Mouse (Mus musculus): Measurements from ENCODE around the gene Hspa5.
"Not testable (repeated sequence)": the region's sequence is repeated elsewhere in the genome, so short reads cannot be mapped to it uniquely, and the experiment has no call there.

Gene Hspa5

GRCm38 (mm10) chr2:34805364-34805950, 33.7 kb downstream of the Hspa5 start:
- no peak for DNase-seq (ENCODE audit: low read depth, low spot score)

- no peak for DNase-seq (ENCODE audit: low read depth, low spot score)
These were observed 36.3 kb downstream of the Hspa5 start for GRCm38 (mm10) chr2:34808057-34808456.

GRCm38 (mm10) chr2:34809568-34809967, 37.8 kb downstream of the Hspa5 start:
- no peak for DNase-seq (ENCODE audit: low read depth, low spot score)

GRCm38 (mm10) chr2:34810775-34811174, 39.0 kb downstream of the Hspa5 start:
- no peak for DNase-seq (ENCODE audit: low read depth, low spot score)

GRCm38 (mm10) chr2:34812706-34813105, 40.9 kb downstream of the Hspa5 start:
- DNase-seq (ENCODE audit: low read depth, low spot score), result no peak

- not testable (repeated sequence) for DNase-seq (ENCODE audit: low read depth, low spot score)
These were observed 44.1 kb downstream of the Hspa5 start for GRCm38 (mm10) chr2:34815893-34816292.

GRCm38 (mm10) chr2:34818492-34818891, 46.7 kb downstream of the Hspa5 start:
- no peak for DNase-seq (ENCODE audit: low read depth, low spot score)

- DNase-seq (ENCODE audit: low read depth, low spot score), result peak; percentile 92
These were observed 54.2 kb downstream of the Hspa5 start, which contains the start of gene Fbxw2 for GRCm38 (mm10) chr2:34825827-34826459. Fbxw2 (minus strand) TSS chr2:34826311.

- DNase-seq (ENCODE audit: low read depth, low spot score), result no peak
These were observed 54.9 kb downstream of the Hspa5 start for GRCm38 (mm10) chr2:34826460-34827231.

All from telencephalon, adult 2 months (tissue).